Mouse (Mus musculus) yolk sac, embryonic 10.5 days (tissue): Measurements from ENCODE around the gene Enoph1.

Experiments used
- DNase-seq: peaks from one replicate; pipeline ENCODE4 v3.0.0-alpha.2; 2017; ENCODE audit warnings: low spot score

Gene Enoph1

GRCm38 (mm10) chr5:100040281-100040784, 548 bp downstream of the Enoph1 start:
- peak; percentile 62 for DNase-seq

GRCm38 (mm10) chr5:100041272-100041671, 1.5 kb downstream of the Enoph1 start:
- DNase-seq, result no peak

- DNase-seq, result no peak
Measured at GRCm38 (mm10) chr5:100042467-100042866, 2.7 kb downstream of the Enoph1 start.

DNA sequence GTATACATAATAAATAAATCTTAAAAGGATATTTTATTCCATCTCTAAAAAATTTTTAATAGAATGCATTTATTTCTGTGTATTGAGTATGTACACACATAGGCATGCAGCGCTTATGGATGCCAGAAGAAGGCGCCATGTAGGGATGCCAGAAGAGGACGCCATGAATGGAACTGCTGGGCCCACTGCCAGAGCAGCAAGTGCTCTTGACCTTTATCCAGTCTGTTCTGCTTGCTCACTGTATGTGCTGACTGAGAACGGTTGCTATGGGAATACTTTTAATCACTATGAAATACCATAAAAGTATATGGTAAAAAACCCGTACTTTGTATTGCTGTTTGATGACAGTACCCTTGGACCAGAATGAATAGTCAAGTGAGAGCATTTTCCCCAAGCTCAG, 3.6 kb downstream of the Enoph1 start:
- no peak for DNase-seq

DNA sequence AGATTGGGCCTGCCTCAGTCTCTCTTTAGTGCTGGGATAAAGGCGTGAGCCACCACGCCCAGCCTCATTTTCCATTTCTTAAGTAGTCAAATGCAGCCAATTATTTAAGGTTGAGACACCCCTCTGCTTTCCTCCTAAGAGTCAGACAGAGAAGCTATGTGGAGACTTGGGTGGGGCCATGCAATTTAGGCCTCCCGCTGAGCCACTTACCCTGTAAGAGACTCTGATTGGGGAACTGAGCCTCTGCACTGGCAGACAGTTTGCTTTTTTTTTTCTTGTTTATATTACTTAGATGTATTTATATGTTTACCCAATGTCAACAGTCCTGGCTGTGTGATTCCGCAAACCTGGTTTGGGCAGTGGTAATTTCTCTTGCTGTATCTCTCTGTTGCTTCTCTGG, 4.2 kb downstream of the Enoph1 start:
- DNase-seq, result no peak

DNA sequence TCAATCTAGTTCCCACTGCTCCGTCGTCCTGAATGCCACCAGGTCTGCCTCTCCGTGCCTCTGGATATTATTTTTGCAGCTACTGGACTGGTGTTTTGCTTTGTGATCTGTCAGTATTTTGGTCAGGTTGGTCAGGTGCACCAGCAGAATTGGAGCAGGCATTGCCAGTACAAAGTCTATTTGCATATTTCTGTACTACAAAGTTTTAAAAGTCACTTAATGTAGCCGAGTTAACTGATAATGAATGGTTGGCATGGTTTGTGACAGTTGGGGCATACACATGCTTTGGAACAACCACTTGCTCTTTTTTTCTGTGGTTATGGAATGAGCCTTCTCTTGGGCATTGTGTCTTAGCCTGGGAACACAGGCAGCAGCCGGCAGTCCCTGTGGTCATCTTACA, 4.8 kb downstream of the Enoph1 start:
- no peak for DNase-seq

- DNase-seq, result no peak
Measured at GRCm38 (mm10) chr5:100046096-100046495, 6.3 kb downstream of the Enoph1 start.

DNA sequence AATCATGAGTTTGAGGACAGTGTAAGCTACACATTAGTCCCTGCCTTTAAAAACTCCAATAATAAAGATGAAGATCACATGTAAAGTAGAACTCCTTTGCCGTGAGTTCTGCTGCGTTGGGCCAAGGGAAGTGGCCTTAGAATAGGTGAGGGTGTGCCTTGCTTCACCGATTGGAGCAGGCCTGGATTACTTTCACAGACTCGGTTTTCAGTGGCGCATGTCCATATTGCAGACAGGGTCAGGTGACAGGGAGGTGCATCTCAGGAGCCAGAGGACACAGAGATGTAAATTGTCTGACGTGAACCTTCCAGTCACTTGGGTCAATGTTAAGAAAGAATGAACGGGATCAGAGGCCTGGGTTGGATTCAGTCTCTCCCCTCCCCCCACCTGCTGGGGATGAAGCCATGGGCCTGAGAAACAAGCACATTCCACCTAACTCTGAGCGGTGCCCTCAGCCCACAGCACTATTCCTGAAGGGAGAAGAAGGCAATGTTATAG, 7.4 kb downstream of the Enoph1 start:
- DNase-seq, result peak; percentile 36

GRCm38 (mm10) chr5:100047871-100048270, 8.1 kb downstream of the Enoph1 start:
- peak; percentile 37 for DNase-seq

DNA sequence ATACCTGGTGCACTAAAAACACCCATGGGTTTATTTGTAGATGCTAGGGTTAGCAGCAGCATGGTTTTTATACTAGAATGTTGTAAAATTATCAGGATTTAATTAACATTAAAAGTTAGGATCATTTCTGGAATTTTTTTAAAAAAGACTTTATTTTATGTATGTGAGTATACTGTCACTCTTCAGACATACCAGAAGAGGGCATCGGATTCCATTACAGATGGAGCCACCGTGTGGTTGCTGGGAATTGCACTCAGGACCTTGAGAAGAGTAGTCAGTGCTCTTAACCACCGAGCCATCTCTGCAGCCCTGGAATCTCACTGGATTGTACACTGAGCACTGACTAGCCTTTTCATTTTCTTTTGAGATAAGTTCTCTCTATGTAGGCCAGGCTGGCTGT, 10.1 kb downstream of the Enoph1 start:
- no peak for DNase-seq

GRCm38 (mm10) chr5:100052728-100053127, 12.9 kb downstream of the Enoph1 start:
- DNase-seq, result no peak

- DNase-seq, result no peak
Measured at GRCm38 (mm10) chr5:100054807-100055547, 15.2 kb downstream of the Enoph1 start.

- DNase-seq, result no peak
Measured at GRCm38 (mm10) chr5:100055866-100056369, 16.1 kb downstream of the Enoph1 start.

DNA sequence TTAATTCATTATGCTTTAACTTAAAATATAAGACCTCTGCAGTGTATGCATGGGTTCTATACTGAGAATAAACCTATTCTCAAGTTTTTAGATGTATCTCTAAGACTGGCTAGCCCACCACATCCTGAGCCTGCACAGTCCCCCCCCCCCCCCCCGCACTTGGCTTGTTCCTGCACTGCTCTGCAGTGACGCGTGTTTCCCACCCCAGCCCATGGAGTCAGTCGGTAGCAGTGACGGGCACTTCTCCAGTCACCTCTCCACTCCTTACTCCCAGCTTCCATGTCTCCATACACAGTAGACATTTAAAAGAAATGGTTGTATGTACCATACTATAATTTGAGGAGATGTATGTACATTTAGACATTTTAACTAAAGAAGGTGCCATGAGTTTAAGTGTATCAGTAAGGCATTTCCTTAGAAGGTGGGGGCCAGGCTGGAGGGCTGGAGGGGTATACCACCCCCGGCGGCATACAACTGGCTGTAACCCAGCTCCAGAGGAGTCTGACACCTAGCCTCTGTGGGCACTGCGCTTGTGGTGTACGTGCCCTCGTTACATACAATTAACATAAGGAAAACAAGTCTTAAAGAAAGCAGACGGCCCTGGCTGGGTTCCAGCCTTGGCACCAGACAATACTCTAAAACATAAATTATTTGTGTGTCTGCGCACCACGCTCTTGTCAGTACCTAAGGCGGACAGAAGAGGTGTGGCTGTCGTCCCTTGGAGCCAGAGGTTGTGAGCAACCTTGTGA, 17.9 kb downstream of the Enoph1 start:
- no peak for DNase-seq

GRCm38 (mm10) chr5:100058729-100059128, 18.9 kb downstream of the Enoph1 start:
- no peak for DNase-seq

GRCm38 (mm10) chr5:100059326-100059725, 19.5 kb downstream of the Enoph1 start:
- no peak for DNase-seq

GRCm38 (mm10) chr5:100060876-100061275, 21.1 kb downstream of the Enoph1 start:
- no peak for DNase-seq

GRCm38 (mm10) chr5:100067579-100067978, 27.8 kb downstream of the Enoph1 start:
- no peak for DNase-seq

DNA sequence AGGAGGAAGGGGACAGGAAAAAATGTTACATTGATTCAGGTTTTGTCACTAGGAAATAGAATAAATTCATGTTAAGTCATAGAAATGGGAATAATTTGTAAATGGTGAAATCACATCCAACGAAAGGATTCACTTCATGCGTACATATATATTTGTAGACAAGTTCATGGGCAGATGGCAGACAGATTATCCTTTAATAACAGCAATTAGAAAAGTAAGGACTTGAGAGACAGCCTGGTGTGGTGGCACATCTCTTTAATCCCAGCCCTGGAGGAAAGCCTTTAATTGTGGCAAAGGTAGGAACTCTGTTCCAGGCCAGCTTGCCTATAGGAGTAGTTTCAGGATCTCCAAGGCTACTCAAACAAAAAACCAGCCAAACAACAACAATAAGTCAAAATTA, 29.7 kb downstream of the Enoph1 start:
- no peak for DNase-seq

DNA sequence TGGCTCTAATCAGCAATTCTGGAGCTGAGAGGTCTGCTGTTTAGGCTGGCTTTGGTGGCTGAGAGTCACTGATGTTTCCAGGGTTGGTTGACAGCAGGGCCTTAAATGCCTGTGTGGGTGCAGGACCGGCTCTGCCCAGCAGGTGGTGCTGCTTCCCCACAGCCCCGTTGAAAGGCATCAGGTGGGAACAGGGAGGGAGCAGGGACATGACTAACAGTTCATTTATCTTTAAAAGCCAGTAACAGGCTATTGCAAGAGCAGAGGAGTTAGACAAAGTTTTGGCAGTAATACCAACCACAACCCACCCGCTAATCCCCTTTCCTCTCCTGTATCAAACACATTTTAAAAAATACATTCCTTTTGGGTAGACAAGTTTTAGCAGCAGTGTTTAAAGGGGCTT, 30.5 kb downstream of the Enoph1 start:
- DNase-seq, result peak; percentile 66

DNA sequence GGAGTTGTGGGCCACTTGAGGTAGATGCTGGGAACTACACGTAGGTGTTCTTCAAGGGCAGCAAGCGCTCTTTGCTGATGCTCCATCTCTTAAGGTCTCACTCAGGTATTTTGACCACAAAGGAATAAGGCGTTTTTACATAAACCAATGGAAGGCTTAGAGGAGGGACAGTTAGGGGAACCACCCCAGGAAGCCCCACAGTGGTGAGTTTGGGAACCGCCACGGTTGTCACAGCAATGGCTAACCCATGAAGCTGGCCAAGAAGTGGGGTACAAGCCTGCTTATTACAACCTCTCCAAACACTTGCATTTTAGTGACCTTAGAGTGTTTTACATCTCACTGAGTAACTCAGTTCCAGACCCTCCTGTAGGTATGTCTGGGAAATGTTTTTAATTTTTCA, 31.8 kb downstream of the Enoph1 start:
- no peak for DNase-seq

DNA sequence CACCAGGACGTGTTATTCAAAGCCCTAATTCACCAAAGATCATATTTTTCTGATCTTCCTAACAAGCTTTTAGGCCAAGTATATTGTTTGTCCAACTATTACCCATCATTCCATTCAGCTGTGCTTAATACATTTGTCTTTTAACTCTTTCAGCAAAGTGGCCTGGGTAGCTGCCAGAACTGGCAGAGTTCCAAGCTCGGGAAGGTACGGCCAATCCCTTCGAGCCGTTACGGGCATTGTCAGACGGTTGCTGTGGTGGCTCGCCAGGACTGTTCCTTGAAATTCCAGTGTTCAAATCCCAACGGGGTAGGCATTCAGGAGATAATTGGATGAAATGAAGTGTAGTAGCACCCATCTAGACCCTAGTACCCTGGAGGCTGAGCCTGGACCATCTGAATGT, 32.8 kb downstream of the Enoph1 start:
- no peak for DNase-seq

GRCm38 (mm10) chr5:100074571-100074970, 34.8 kb downstream of the Enoph1 start:
- DNase-seq, result no peak
